ENCODE assay signal across 8 mouse cellular contexts in the genomic region with DNA sequence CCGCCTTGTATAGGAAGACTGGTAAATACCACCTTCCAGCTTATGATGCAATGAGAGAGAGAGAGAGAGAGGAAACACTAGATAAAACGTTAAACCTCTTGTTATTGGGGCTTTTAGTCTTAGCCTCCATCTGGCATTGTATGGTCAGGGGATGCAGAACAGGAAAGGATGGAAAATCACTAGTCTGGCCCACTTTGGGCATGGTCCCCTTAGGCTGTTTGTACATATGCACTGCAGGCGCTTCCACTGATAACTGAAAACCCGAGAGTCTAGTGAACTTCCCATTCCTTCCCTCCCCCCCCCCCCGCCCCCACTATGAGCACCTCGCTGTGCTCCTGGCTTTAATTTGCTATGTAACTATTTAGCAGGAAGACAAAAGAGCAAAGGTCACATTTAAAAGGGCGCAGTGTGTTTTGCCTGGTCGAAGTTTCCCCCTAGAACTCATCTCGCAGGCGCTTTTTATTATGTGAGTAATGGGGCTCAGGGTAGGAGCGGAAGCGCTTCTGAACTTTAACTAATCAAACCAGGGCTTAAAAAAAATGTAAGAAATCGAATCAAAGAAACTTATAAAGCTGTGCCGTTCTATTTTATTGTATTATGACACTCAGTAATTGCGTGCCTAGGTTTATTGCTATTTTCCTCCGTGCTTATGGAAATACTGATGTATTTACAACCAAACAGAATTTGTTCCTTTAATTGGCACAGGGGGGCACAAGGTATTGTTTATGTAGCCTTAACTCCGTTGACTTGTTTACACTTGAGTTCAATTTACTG. TPM values are rescaled to one million over a fixed set of nuclear protein-coding genes. Genes with fewer than 3 reads are reported as not detected.
DNase-seq lines count a peak whose midpoint lies in the region; ATAC-seq and TF ChIP-seq lines count a peak whose summit lies in the region.

No protein-coding gene starts in this region.

- intact Hi-C loops in heart, adult 2 months (cut with DNase I), result loop anchor here (2.0 kb wide), 1 partner anchor 17 kb away; no protein-coding TSS in a partner anchor

- DNase-seq in heart, adult 2 months, result no peak
- DNase-seq in heart, adult 18-20 months, result no peak
- DNase-seq in embryo, embryonic 11.5 days (ENCODE audit: low read depth, low spot score), result peak; percentile 53
- no peak for DNase-seq in adrenal gland, postnatal 14 days
- no peak for DNase-seq in thymus, postnatal 4 days
- no peak for DNase-seq in cerebellum, postnatal 14 days

- peak overlapping the region; percentile 51 for H3K4me2 ChIP-seq in hindbrain, embryonic 16.5 days (ENCODE audit: low read length)
- H3K4me2 ChIP-seq in midbrain, embryonic 12.5 days (replicated peaks), result peak overlapping the region; percentile 37

- peaks cover 15% of the 10 kb centered on the region for H3K36me3 ChIP-seq in heart, adult 2 months (ENCODE audit: control insufficient read depth, insufficient read depth, low read length)
- no peaks in the 10 kb centered on the region for H3K36me3 ChIP-seq in hindbrain, embryonic 16.5 days (ENCODE audit: control insufficient read depth, insufficient read depth, low read length)
- H3K36me3 ChIP-seq in midbrain, embryonic 12.5 days, result no peaks in the 10 kb centered on the region

- no peak for TF ChIP-seq POLR2A in heart, adult 2 months (IDR thresholded peaks at IDR 0.05; ENCODE audit: insufficient read depth, low read depth, low read length)

- peaks cover 3% of the 10 kb centered on the region for H3K4me1 ChIP-seq in heart, adult 2 months (ENCODE audit: control insufficient read depth, insufficient read depth, low read length)
- peaks cover 7% of the 10 kb centered on the region for H3K4me1 ChIP-seq in hindbrain, embryonic 16.5 days (ENCODE audit: control insufficient read depth, insufficient read depth, low read depth, low read length)
- peaks cover 9% of the 10 kb centered on the region for H3K4me1 ChIP-seq in midbrain, embryonic 12.5 days

- H3K27ac ChIP-seq in heart, adult 2 months, result peak overlapping the region; percentile 45
- H3K27ac ChIP-seq in hindbrain, embryonic 16.5 days (ENCODE audit: low read depth, low read length), result no peak overlapping the region
- no peak overlapping the region for H3K27ac ChIP-seq in midbrain, embryonic 12.5 days (replicated peaks)

- ATAC-seq in hindbrain, embryonic 16.5 days, result no peak
- ATAC-seq in midbrain, embryonic 12.5 days (ENCODE audit: low FRiP score, low read depth), result peak; percentile 58; the same call in 1 of the 2 replicates

- no peaks in the 10 kb centered on the region for H3K27me3 ChIP-seq in heart, adult 2 months (ENCODE audit: control insufficient read depth, insufficient read depth, low read length)
- no peaks in the 10 kb centered on the region for H3K27me3 ChIP-seq in hindbrain, embryonic 16.5 days (replicated peaks; ENCODE audit: control insufficient read depth, insufficient read depth, low read length)
- H3K27me3 ChIP-seq in midbrain, embryonic 12.5 days, result no peaks in the 10 kb centered on the region

- no peak for TF ChIP-seq CTCF in heart, adult 2 months (IDR thresholded peaks at IDR 0.05)

- WGBS in heart, adult 2 months, result 30% methylated on average over 17 of the region's 17 CpGs
- WGBS in hindbrain, embryonic 16.5 days, result 15% methylated on average over 16 of the region's 17 CpGs
- 24% methylated on average over 16 of the region's 17 CpGs for WGBS in midbrain, embryonic 12.5 days

- H3K4me3 ChIP-seq in heart, adult 2 months, result peak overlapping the region; percentile 14
- H3K4me3 ChIP-seq in hindbrain, embryonic 16.5 days (ENCODE audit: low read length), result peak overlapping the region; percentile 24; the same call in 1 of the 2 replicates
- H3K4me3 ChIP-seq in midbrain, embryonic 12.5 days, result peak overlapping the region; percentile 17; the same call in 1 of the 2 replicates

- TF ChIP-seq EP300 in heart, adult 2 months (IDR thresholded peaks at IDR 0.05; ENCODE audit: insufficient read depth, low read depth, low read length), result no peak

- H3K79me2 ChIP-seq in heart, adult 2 months (replicated peaks; ENCODE audit: control insufficient read depth, insufficient read depth, low read length), result no peaks in the 10 kb centered on the region

- H3K9ac ChIP-seq in heart, adult 2 months (ENCODE audit: low read depth, low read length), result no peak overlapping the region
- H3K9ac ChIP-seq in hindbrain, embryonic 16.5 days (ENCODE audit: low read depth, low read length), result no peak overlapping the region; the same call in none of the 2 replicates
- no peak overlapping the region for H3K9ac ChIP-seq in midbrain, embryonic 12.5 days (replicated peaks)

- H3K9me3 ChIP-seq in hindbrain, embryonic 16.5 days (ENCODE audit: control insufficient read depth, low read length), result no peaks in the 10 kb centered on the region
- H3K9me3 ChIP-seq in midbrain, embryonic 12.5 days, result no peaks in the 10 kb centered on the region

RNA-seq across cellular contexts. Expression of a gene that starts 40.1 kb away (rescaled TPM):
- 10 to 100 TPM; 23.0 to 23.3 TPM for total RNA-seq in heart, adult 2 months (2021)
- polyA plus RNA-seq in heart, adult 2 months (2012; rRNA removed), result 6.9 and 13.5 TPM in 2 replicates
- total RNA-seq in heart, adult 18-20 months (2021), result 10 to 100 TPM; 22.8 to 24.3 TPM
- polyA plus RNA-seq in hindbrain, embryonic 16.5 days (2015; fragmentation: Nextera tagmentation; extraction: Ambion mirVana), result 3.1 and 5.2 TPM in 2 replicates
- polyA plus RNA-seq in midbrain, embryonic 12.5 days (2016; fragmentation: Nextera tagmentation; extraction: Ambion mirVana), result 8.7 and 10.8 TPM in 2 replicates
- total RNA-seq in adrenal gland, postnatal 14 days (2021), result 31.3 and 35.4 TPM in 2 replicates
